ENCODE assay signal across 24 mouse cellular contexts in genomic region chr1:168332056-168332455, GRCm38 (mm10).
"Had no signal": no experiment of that assay in that cellular context is flagged by ENCODE, and none has a peak within 500 bp of the region (broad histone marks: within the 10 kb centered on the region; RNA-seq: fewer than 3 reads in every experiment).

No protein-coding gene starts in this region.

- H3K9me3 ChIP-seq: heart, embryonic 13.5 days; heart, embryonic 15.5 days; hindbrain, embryonic 13.5 days; hindbrain, embryonic 15.5 days; limb, embryonic 10.5 days; liver, embryonic 13.5 days; liver, embryonic 15.5 days had no signal

- H3K27me3 ChIP-seq: heart, embryonic 13.5 days; heart, embryonic 15.5 days; hindbrain, embryonic 13.5 days; hindbrain, embryonic 15.5 days; limb, embryonic 12.5 days; liver, embryonic 13.5 days; liver, embryonic 15.5 days had no signal

- H3K27ac ChIP-seq: heart, adult 2 months; heart, embryonic 15.5 days; hindbrain, embryonic 13.5 days; hindbrain, embryonic 15.5 days; hindbrain, postnatal 0 days; kidney, postnatal 0 days; layer of hippocampus, adult 2 months; left cerebral cortex, adult 2 months; limb, embryonic 10.5 days; limb, embryonic 12.5 days; liver, embryonic 13.5 days; liver, embryonic 15.5 days had no signal

- H3K9ac ChIP-seq: forebrain, postnatal 0 days; heart, embryonic 13.5 days; heart, embryonic 15.5 days; hindbrain, embryonic 13.5 days; hindbrain, embryonic 15.5 days; limb, embryonic 12.5 days; liver, embryonic 13.5 days; liver, embryonic 15.5 days; liver, postnatal 0 days had no signal

- H3K36me3 ChIP-seq: hindbrain, embryonic 15.5 days; liver, embryonic 13.5 days; liver, embryonic 15.5 days had no signal

- H3K4me3 ChIP-seq: heart, adult 2 months; heart, embryonic 13.5 days; heart, embryonic 15.5 days; hindbrain, embryonic 13.5 days; hindbrain, embryonic 15.5 days; layer of hippocampus, adult 2 months; left cerebral cortex, adult 2 months; limb, embryonic 10.5 days; limb, embryonic 12.5 days; liver, embryonic 13.5 days; liver, embryonic 15.5 days had no signal

- ATAC-seq: hindbrain, postnatal 0 days; intestine, embryonic 16.5 days; liver, postnatal 0 days had no signal

- DNase-seq: forebrain, postnatal 0 days; gastrocnemius, postnatal 14 days; gastrocnemius, postnatal 36 days; heart, adult 11 months; heart, adult 2 months; heart, postnatal 14 days; heart, postnatal 36 days; liver; liver, embryonic 13.5 days; liver, postnatal 0 days had no signal

- H3K4me2 ChIP-seq: heart, embryonic 11.5 days; heart, embryonic 13.5 days; heart, embryonic 15.5 days; hindbrain, embryonic 13.5 days; hindbrain, embryonic 15.5 days; limb, embryonic 12.5 days; liver, embryonic 11.5 days; liver, embryonic 13.5 days; liver, embryonic 15.5 days had no signal
